Mouse (Mus musculus): ENCODE measurements around the gene Cnnm3.

Gene Cnnm3

GRCm38 (mm10) chr1:36558031-36558993, 46.6 kb downstream of the Cnnm3 start, which contains the start of gene Sema4c:
Gene Sema4c, minus strand, starts transcription at chr1:36558349.
- peak; percentile 64 for DNase-seq (ENCODE audit: low spot score)

GRCm38 (mm10) chr1:36559256-36559655, 47.6 kb downstream of the Cnnm3 start:
- no peak for DNase-seq (ENCODE audit: low spot score)

GRCm38 (mm10) chr1:36559888-36560287, 48.2 kb downstream of the Cnnm3 start:
- no peak for DNase-seq (ENCODE audit: low spot score)

GRCm38 (mm10) chr1:36560903-36561302, 49.2 kb downstream of the Cnnm3 start:
- DNase-seq (ENCODE audit: low spot score) = no peak

GRCm38 (mm10) chr1:36562388-36562787, 50.7 kb downstream of the Cnnm3 start:
- DNase-seq (ENCODE audit: low spot score) = no peak

- DNase-seq (ENCODE audit: low spot score) = no peak
Measured at GRCm38 (mm10) chr1:36563197-36563596, 51.5 kb downstream of the Cnnm3 start.

- DNase-seq (ENCODE audit: low spot score) = no peak
Measured at GRCm38 (mm10) chr1:36563632-36564031, 52.0 kb downstream of the Cnnm3 start.

GRCm38 (mm10) chr1:36564101-36564500, 52.4 kb downstream of the Cnnm3 start:
- DNase-seq (ENCODE audit: low spot score) = no peak

- DNase-seq (ENCODE audit: low spot score) = no peak
Measured at GRCm38 (mm10) chr1:36566425-36566824, 54.8 kb downstream of the Cnnm3 start.

- DNase-seq (ENCODE audit: low spot score) = no peak
Measured at GRCm38 (mm10) chr1:36567818-36568603, 56.3 kb downstream of the Cnnm3 start.

- DNase-seq (ENCODE audit: low spot score) = no peak
Measured at GRCm38 (mm10) chr1:36568776-36569175, 57.1 kb downstream of the Cnnm3 start.

- no peak for DNase-seq (ENCODE audit: low spot score)
Measured at GRCm38 (mm10) chr1:36569694-36570276, 58.1 kb downstream of the Cnnm3 start.

- DNase-seq (ENCODE audit: low spot score) = no peak
Measured at GRCm38 (mm10) chr1:36570320-36570719, 58.7 kb downstream of the Cnnm3 start.

GRCm38 (mm10) chr1:36571627-36572026, 60.0 kb downstream of the Cnnm3 start:
- no peak for DNase-seq (ENCODE audit: low spot score)

GRCm38 (mm10) chr1:36572140-36572700, 60.6 kb downstream of the Cnnm3 start:
- no peak for DNase-seq (ENCODE audit: low spot score)

- DNase-seq (ENCODE audit: low spot score) = no peak
Measured at GRCm38 (mm10) chr1:36572709-36573108, 61.0 kb downstream of the Cnnm3 start.

- DNase-seq (ENCODE audit: low spot score) = no peak
Measured at GRCm38 (mm10) chr1:36573524-36573923, 61.9 kb downstream of the Cnnm3 start.

- no peak for DNase-seq (ENCODE audit: low spot score)
Measured at GRCm38 (mm10) chr1:36574196-36574955, 62.7 kb downstream of the Cnnm3 start.

GRCm38 (mm10) chr1:36575347-36575746, 63.7 kb downstream of the Cnnm3 start:
- DNase-seq (ENCODE audit: low spot score) = no peak

GRCm38 (mm10) chr1:36576991-36577675, 65.5 kb downstream of the Cnnm3 start:
- DNase-seq (ENCODE audit: low spot score) = no peak

Data from urinary bladder, postnatal 25 days (tissue).